Comparison of ENCODE assay signal across 8 mouse cellular contexts in the genomic region with DNA sequence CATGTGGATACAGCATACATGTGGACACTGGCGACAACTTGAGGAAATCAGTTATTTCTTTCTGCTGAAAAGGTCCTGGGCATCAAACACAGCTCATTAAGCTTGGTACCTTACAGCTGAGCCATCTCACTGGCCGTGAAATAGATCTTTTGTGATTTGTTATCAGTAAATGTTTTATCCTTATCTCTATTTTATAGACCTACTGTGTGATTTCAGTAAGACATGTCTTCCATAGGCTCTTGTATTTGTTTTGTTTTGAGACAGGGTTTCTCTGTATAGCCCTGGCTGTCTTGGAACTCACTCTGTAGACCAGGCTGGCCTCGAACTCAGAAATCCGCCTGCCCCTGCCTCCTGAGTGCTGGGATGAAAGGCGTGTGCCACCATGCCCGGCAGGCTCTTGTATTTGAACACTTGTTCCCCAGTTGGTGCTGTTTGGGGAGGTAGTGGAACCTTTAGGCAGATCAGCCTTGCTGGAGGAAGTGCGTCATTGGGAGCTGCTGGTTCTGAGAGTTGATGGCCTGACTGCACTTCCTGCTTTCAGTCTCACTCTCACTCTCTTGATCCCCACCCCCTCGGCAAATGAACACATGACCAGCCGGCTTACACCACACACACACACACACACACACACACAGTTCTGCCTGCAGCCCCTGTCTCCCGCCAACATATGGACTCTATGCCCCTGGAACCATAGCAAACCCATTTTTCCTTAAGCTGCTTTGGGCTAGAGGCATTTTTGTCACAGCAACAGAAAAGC. TPM values are rescaled to one million over a fixed set of nuclear protein-coding genes. Genes with fewer than 3 reads are reported as not detected.
DNase-seq lines count a peak whose midpoint lies in the region; ATAC-seq and TF ChIP-seq lines count a peak whose summit lies in the region.

No protein-coding gene starts in this region.

- no peaks in the 10 kb centered on the region for H3K4me1 ChIP-seq in ES-Bruce4 (ENCODE audit: control insufficient read depth, insufficient read depth, low read length)
- H3K4me1 ChIP-seq in forebrain, embryonic 10.5 days, result peaks cover 12% of the 10 kb centered on the region
- H3K4me1 ChIP-seq in hindbrain, embryonic 13.5 days (replicated peaks), result peaks cover 6% of the 10 kb centered on the region; the same call in 1 of the 2 replicates
- peaks cover 12% of the 10 kb centered on the region for H3K4me1 ChIP-seq in liver, embryonic 11.5 days (replicated peaks; ENCODE audit: control insufficient read depth, insufficient read depth, low read length)

- peak overlapping the region; percentile 49; the same call in 1 of the 2 replicates for H3K9ac ChIP-seq in ES-Bruce4 (ENCODE audit: low read depth, poor library complexity, severe bottlenecking)
- H3K9ac ChIP-seq in hindbrain, embryonic 13.5 days, result no peak overlapping the region
- peak overlapping the region; percentile 4; the same call in 1 of the 2 replicates for H3K9ac ChIP-seq in liver, embryonic 11.5 days (ENCODE audit: low read depth, low read length)

- no peak for TF ChIP-seq CTCF in ES-Bruce4 (IDR thresholded peaks at IDR 0.05; ENCODE audit: low read depth, low read length)

- TF ChIP-seq POLR2A in ES-Bruce4 (IDR thresholded peaks at IDR 0.05; ENCODE audit: insufficient read depth, low read length), result no peak

- H3K27me3 ChIP-seq in ES-Bruce4 (ENCODE audit: control insufficient read depth, insufficient read depth, low read length, poor library complexity, severe bottlenecking), result no peaks in the 10 kb centered on the region
- no peaks in the 10 kb centered on the region for H3K27me3 ChIP-seq in forebrain, embryonic 10.5 days (ENCODE audit: poor library complexity, severe bottlenecking)
- 0 out of 2 replicates have a peak, but pooled peaks cover 4% of the 10 kb centered on the region for H3K27me3 ChIP-seq in hindbrain, embryonic 13.5 days
- no peaks in the 10 kb centered on the region for H3K27me3 ChIP-seq in liver, embryonic 11.5 days (replicated peaks; ENCODE audit: control insufficient read depth, insufficient read depth, low read length)

- no peaks in the 10 kb centered on the region for H3K9me3 ChIP-seq in ES-Bruce4 (replicated peaks; ENCODE audit: control insufficient read depth, insufficient read depth, low read length, poor library complexity, severe bottlenecking)
- H3K9me3 ChIP-seq in forebrain, embryonic 10.5 days, result 0 out of 2 replicates have a peak, but pooled peaks cover 4% of the 10 kb centered on the region
- no peaks in the 10 kb centered on the region for H3K9me3 ChIP-seq in hindbrain, embryonic 13.5 days
- H3K9me3 ChIP-seq in liver, embryonic 11.5 days (ENCODE audit: control insufficient read depth, low read length), result no peaks in the 10 kb centered on the region

- 51% methylated on average over 10 of the region's 10 CpGs for WGBS in forebrain, embryonic 10.5 days
- 50% methylated on average over 10 of the region's 10 CpGs for WGBS in hindbrain, embryonic 13.5 days
- 41% methylated on average over 10 of the region's 10 CpGs for WGBS in liver, embryonic 11.5 days

- ATAC-seq in hindbrain, embryonic 13.5 days (ENCODE audit: low FRiP score), result peak; percentile 77
- ATAC-seq in liver, embryonic 11.5 days (replicated peaks; ENCODE audit: low FRiP score), result peak; percentile 70

- peak overlapping the region; percentile 19; the same call in 1 of the 2 replicates for H3K27ac ChIP-seq in ES-Bruce4 (ENCODE audit: insufficient read depth, low read length)
- H3K27ac ChIP-seq in forebrain, embryonic 10.5 days, result peak overlapping the region; percentile 36; the same call in 1 of the 2 replicates
- H3K27ac ChIP-seq in hindbrain, embryonic 13.5 days, result no peak overlapping the region
- 0 out of 2 replicates have a peak overlapping the region, but pooled peaks have one; percentile 6 for H3K27ac ChIP-seq in liver, embryonic 11.5 days (ENCODE audit: low read depth, low read length)

- no peak for TF ChIP-seq EP300 in ES-Bruce4 (IDR thresholded peaks at IDR 0.05; ENCODE audit: insufficient read depth, low read depth, low read length)

- peak overlapping the region; percentile 53 for H3K4me2 ChIP-seq in hindbrain, embryonic 13.5 days
- H3K4me2 ChIP-seq in liver, embryonic 11.5 days, result peak overlapping the region; percentile 50

- DNase-seq in 416B (ENCODE audit: low read depth), result peak; percentile 97
- no peak for DNase-seq in forebrain, embryonic 10.5 days (ENCODE audit: extremely low spot score, low spot score)
- peak; percentile 60 for DNase-seq in liver, embryonic 11.5 days (ENCODE audit: low spot score)
- DNase-seq in monocyte, adult 2 months (ENCODE audit: low read depth in 1 of 2, low spot score in 2 of 2), result peak; percentile 61 to 70
- peak; percentile 67 for DNase-seq in thymus, postnatal 4 days
- no peak for DNase-seq in right cerebral cortex, postnatal 14 days

- H3K36me3 ChIP-seq in ES-Bruce4 (ENCODE audit: control insufficient read depth, insufficient read depth, low read length, poor library complexity, severe bottlenecking), result no peaks in the 10 kb centered on the region
- no peaks in the 10 kb centered on the region for H3K36me3 ChIP-seq in forebrain, embryonic 10.5 days (replicated peaks)
- no peaks in the 10 kb centered on the region for H3K36me3 ChIP-seq in hindbrain, embryonic 13.5 days
- no peaks in the 10 kb centered on the region for H3K36me3 ChIP-seq in liver, embryonic 11.5 days (ENCODE audit: control insufficient read depth, insufficient read depth, low read length)

- peak overlapping the region; percentile 61 for H3K4me3 ChIP-seq in ES-Bruce4 (ENCODE audit: low read depth, low read length)
- peak overlapping the region; percentile 52 for H3K4me3 ChIP-seq in forebrain, embryonic 10.5 days
- peak overlapping the region; percentile 38 for H3K4me3 ChIP-seq in hindbrain, embryonic 13.5 days
- H3K4me3 ChIP-seq in liver, embryonic 11.5 days (ENCODE audit: low read depth, low read length), result peak overlapping the region; percentile 40

RNA-seq across cellular contexts. Expression of a gene that starts 12.5 kb away (rescaled TPM):
- 2,044 and 2,161 TPM in 2 replicates for polyA plus RNA-seq in ES-Bruce4 (2011; ENCODE audit: insufficient read depth, insufficient read length, low read depth, missing spikeins)
- polyA plus RNA-seq in forebrain, embryonic 10.5 days (2016; fragmentation: Nextera tagmentation; extraction: Ambion mirVana), result 850 and 861 TPM in 2 replicates
- polyA plus RNA-seq in hindbrain, embryonic 13.5 days (2015; fragmentation: Nextera tagmentation; extraction: Ambion mirVana), result 444 and 448 TPM in 2 replicates
- polyA plus RNA-seq in liver, embryonic 11.5 days (2014; fragmentation: Nextera tagmentation; extraction: Ambion mirVana), result 1,154 and 1,248 TPM in 2 replicates

RNA-seq across cellular contexts. Expression of a gene that starts 29.5 kb away (rescaled TPM):
- polyA plus RNA-seq in ES-Bruce4 (2011; ENCODE audit: insufficient read depth, insufficient read length, low read depth, missing spikeins), result 29.6 and 32.2 TPM in 2 replicates
- polyA plus RNA-seq in forebrain, embryonic 10.5 days (2016; fragmentation: Nextera tagmentation; extraction: Ambion mirVana), result 4.0 and 4.6 TPM in 2 replicates
- 7.5 TPM in 2 replicates for polyA plus RNA-seq in hindbrain, embryonic 13.5 days (2015; fragmentation: Nextera tagmentation; extraction: Ambion mirVana)
- 3.5 and 4.5 TPM in 2 replicates for polyA plus RNA-seq in liver, embryonic 11.5 days (2014; fragmentation: Nextera tagmentation; extraction: Ambion mirVana)

RNA-seq across cellular contexts. Expression of a gene that starts 38.3 kb away (rescaled TPM):
- polyA plus RNA-seq in ES-Bruce4 (2011; ENCODE audit: insufficient read depth, insufficient read length, low read depth, missing spikeins), result 8.1 and 8.7 TPM in 2 replicates
- polyA plus RNA-seq in forebrain, embryonic 10.5 days (2016; fragmentation: Nextera tagmentation; extraction: Ambion mirVana), result 0.07 and 0.31 TPM in 2 replicates
- polyA plus RNA-seq in hindbrain, embryonic 13.5 days (2015; fragmentation: Nextera tagmentation; extraction: Ambion mirVana), result 1.0 and 2.8 TPM in 2 replicates
- polyA plus RNA-seq in liver, embryonic 11.5 days (2014; fragmentation: Nextera tagmentation; extraction: Ambion mirVana), result 0.18 and 0.38 TPM in 2 replicates

RNA-seq across cellular contexts. Expression of a gene that starts 38.8 kb away (rescaled TPM):
- 88.5 and 95.4 TPM in 2 replicates for polyA plus RNA-seq in ES-Bruce4 (2011; ENCODE audit: insufficient read depth, insufficient read length, low read depth, missing spikeins)
- 2.3 and 4.3 TPM in 2 replicates for polyA plus RNA-seq in forebrain, embryonic 10.5 days (2016; fragmentation: Nextera tagmentation; extraction: Ambion mirVana)
- 2.8 and 4.4 TPM in 2 replicates for polyA plus RNA-seq in hindbrain, embryonic 13.5 days (2015; fragmentation: Nextera tagmentation; extraction: Ambion mirVana)
- polyA plus RNA-seq in liver, embryonic 11.5 days (2014; fragmentation: Nextera tagmentation; extraction: Ambion mirVana), result 6.2 and 7.6 TPM in 2 replicates

Comparison
In these comparisons a context has a peak if more than half of its experiments do, and no peak if none do; other contexts are left out.
1. DNase-seq: peak in 416B (single experiment), liver, embryonic 11.5 days (single experiment), monocyte, adult 2 months (2 of 2) and thymus, postnatal 4 days (single experiment); none in forebrain, embryonic 10.5 days (single experiment) and right cerebral cortex, postnatal 14 days (single experiment).
2. Peak in every context shown above with its lines, with median percentiles within 50 percentile points of each other: H3K4me3 ChIP-seq.